17 mouse cellular contexts compared by ENCODE assay signal in genomic region chr7:49364486-49365162, GRCm38 (mm10).
DNase-seq lines count a peak whose midpoint lies in the region; ATAC-seq and TF ChIP-seq lines count a peak whose summit lies in the region.
"Had no signal": no experiment of that assay in that cellular context is flagged by ENCODE, and none has a peak within 500 bp of the region (broad histone marks: within the 10 kb centered on the region; RNA-seq: fewer than 3 reads in every experiment).

No protein-coding gene starts in this region.

- no peak overlapping the region for H3K4me2 ChIP-seq in kidney, embryonic 14.5 days (replicated peaks; ENCODE audit: low read depth, low read length)
- no peak overlapping the region; the same call in 1 of the 2 replicates for H3K4me2 ChIP-seq in hindbrain, postnatal 0 days (ENCODE audit: low read depth, low read length)
- H3K4me2 ChIP-seq: forebrain, embryonic 13.5 days; heart, embryonic 13.5 days; limb, embryonic 12.5 days had no signal

- no peaks in the 10 kb centered on the region for H3K27me3 ChIP-seq in kidney, embryonic 14.5 days (ENCODE audit: control insufficient read depth, insufficient read depth, low read length)
- no peaks in the 10 kb centered on the region for H3K27me3 ChIP-seq in hindbrain, postnatal 0 days (ENCODE audit: insufficient read depth, low read length)
- H3K27me3 ChIP-seq: heart, embryonic 13.5 days; limb, embryonic 12.5 days had no signal

- peaks cover 41% of the 10 kb centered on the region for H3K4me1 ChIP-seq in cortical plate, adult 2 months (ENCODE audit: control insufficient read depth, insufficient read depth, low read length)
- H3K4me1 ChIP-seq in kidney, embryonic 14.5 days (ENCODE audit: control insufficient read depth, insufficient read depth, low read length), result no peaks in the 10 kb centered on the region
- no peaks in the 10 kb centered on the region; the same call in 1 of the 2 replicates for H3K4me1 ChIP-seq in hindbrain, postnatal 0 days (ENCODE audit: insufficient read depth, low read length)
- H3K4me1 ChIP-seq: limb, embryonic 12.5 days had no signal

- no peak for ATAC-seq in kidney, embryonic 14.5 days (ENCODE audit: low FRiP score, low TSS enrichment)
- no peak for ATAC-seq in hindbrain, postnatal 0 days
- ATAC-seq: forebrain, embryonic 13.5 days; intestine, postnatal 0 days had no signal

- no peak for DNase-seq in layer of hippocampus, adult 2 months (ENCODE audit: low spot score in 2 of 2)
- DNase-seq in layer of hippocampus, postnatal 25 days (ENCODE audit: extremely low spot score in 1 of 2, low spot score in 1 of 2), result no peak
- DNase-seq in CD4-positive, CD25-positive, alpha-beta regulatory T cell, adult 2 months (ENCODE audit: low read depth, low spot score), result peak; percentile 33
- peak; percentile 54 to 76 for DNase-seq in thymus, postnatal 10 days (ENCODE audit: low spot score in 2 of 2)
- no peak for DNase-seq in hindbrain, postnatal 0 days (ENCODE audit: low spot score)
- DNase-seq: adrenal gland, postnatal 25 days; cerebellum, postnatal 10 days; gastrocnemius, postnatal 14 days; kidney, postnatal 25 days; layer of hippocampus, postnatal 36 days; lung, postnatal 14 days had no signal

- peak overlapping the region; percentile 57 for H3K27ac ChIP-seq in layer of hippocampus, adult 2 months
- peak overlapping the region; percentile 17; the same call in 1 of the 2 replicates for H3K27ac ChIP-seq in cortical plate, adult 2 months (ENCODE audit: insufficient read depth, low read length)
- no peak overlapping the region for H3K27ac ChIP-seq in kidney, embryonic 14.5 days (ENCODE audit: low read depth, low read length)
- no peak overlapping the region for H3K27ac ChIP-seq in hindbrain, postnatal 0 days
- H3K27ac ChIP-seq: forebrain, embryonic 13.5 days; heart, embryonic 13.5 days; limb, embryonic 12.5 days had no signal

- no peaks in the 10 kb centered on the region for H3K36me3 ChIP-seq in kidney, embryonic 14.5 days (ENCODE audit: control insufficient read depth, insufficient read depth, low read length)
- no peaks in the 10 kb centered on the region for H3K36me3 ChIP-seq in hindbrain, postnatal 0 days (ENCODE audit: insufficient read depth, low read length)
- H3K36me3 ChIP-seq: limb, embryonic 12.5 days had no signal

- WGBS in kidney, embryonic 14.5 days, result 90% methylated on average over 13 of the region's 13 CpGs
- WGBS in hindbrain, postnatal 0 days, result 79% methylated on average over 13 of the region's 13 CpGs

- H3K4me3 ChIP-seq in layer of hippocampus, adult 2 months, result no peak overlapping the region
- no peak overlapping the region for H3K4me3 ChIP-seq in cortical plate, adult 2 months (ENCODE audit: insufficient read depth, low read length)
- no peak overlapping the region for H3K4me3 ChIP-seq in kidney, embryonic 14.5 days (ENCODE audit: low read length)
- no peak overlapping the region for H3K4me3 ChIP-seq in hindbrain, postnatal 0 days (ENCODE audit: low read length)
- H3K4me3 ChIP-seq: forebrain, embryonic 13.5 days; heart, embryonic 13.5 days; limb, embryonic 12.5 days had no signal

- TF ChIP-seq CTCF in layer of hippocampus, adult 2 months (conservative IDR thresholded peaks at IDR 0.05), result no peak
- 0 out of 2 replicates have a peak, but pooled peaks have one; percentile 6 for TF ChIP-seq CTCF in cortical plate, adult 2 months (IDR thresholded peaks at IDR 0.05; ENCODE audit: extremely low read depth, insufficient read depth, low read length)
- no peak for TF ChIP-seq CTCF in hindbrain, postnatal 0 days (IDR thresholded peaks at IDR 0.05; ENCODE audit: low read depth)

- TF ChIP-seq POLR2A in cortical plate, adult 2 months (IDR thresholded peaks at IDR 0.05; ENCODE audit: extremely low read depth, insufficient read depth, low read length), result no peak

- H3K9me3 ChIP-seq in kidney, embryonic 14.5 days (ENCODE audit: control insufficient read depth, low read length), result no peaks in the 10 kb centered on the region
- no peaks in the 10 kb centered on the region for H3K9me3 ChIP-seq in hindbrain, postnatal 0 days (ENCODE audit: low read length)
- H3K9me3 ChIP-seq: forebrain, embryonic 13.5 days; heart, embryonic 13.5 days; limb, embryonic 12.5 days had no signal

- H3K9ac ChIP-seq in kidney, embryonic 14.5 days (ENCODE audit: low read depth, low read length), result no peak overlapping the region
- H3K9ac ChIP-seq in hindbrain, postnatal 0 days (replicated peaks; ENCODE audit: low read length), result no peak overlapping the region
- H3K9ac ChIP-seq: forebrain, embryonic 13.5 days; heart, embryonic 13.5 days; limb, embryonic 12.5 days had no signal

Comparison
In these comparisons a context has a peak if more than half of its experiments do, and no peak if none do; other contexts are left out.
1. DNase-seq: peak in CD4-positive, CD25-positive, alpha-beta regulatory T cell, adult 2 months (single experiment) and thymus, postnatal 10 days (2 of 2); none in layer of hippocampus, adult 2 months (0 of 2), layer of hippocampus, postnatal 25 days (0 of 2) and hindbrain, postnatal 0 days (single experiment).
2. H3K27ac ChIP-seq: peak in layer of hippocampus, adult 2 months (single experiment) and cortical plate, adult 2 months (single experiment); none in kidney, embryonic 14.5 days (single experiment) and hindbrain, postnatal 0 days (single experiment).